Mouse (Mus musculus) neural tube, embryonic 13.5 days (tissue): ENCODE data around the gene Gmip. TPM values are rescaled to one million over a fixed set of nuclear protein-coding genes. Genes with fewer than 3 reads are reported as not detected.

Source experiments
- ATAC-seq: fragments of 200-750 bp; cut with Nextera tagmentation; 2 replicates; pipeline ENCODE4 v1.8.0; 2017; ENCODE audit warnings: low read depth, mild to moderate bottlenecking, moderate TSS enrichment, moderate library complexity
- H3K27ac ChIP-seq: fragments of 300-500 bp; sonication (generic); replicated peaks from 2 replicates; pipeline ENCODE4 v1.5.1; 2015; ENCODE audit warnings: moderate library complexity, mild to moderate bottlenecking, inconsistent platforms
- H3K27me3 ChIP-seq: fragments of 300-500 bp; sonication (generic); 2 replicates; pipeline ENCODE4 v1.6.1; 2015; ENCODE audit warnings: mild to moderate bottlenecking, inconsistent platforms
- H3K36me3 ChIP-seq: fragments of 300-500 bp; sonication (generic); 2 replicates; pipeline ENCODE4 v1.6.1; 2015; ENCODE audit warnings: mild to moderate bottlenecking, inconsistent platforms
- H3K4me1 ChIP-seq: fragments of 300-500 bp; sonication (generic); replicated peaks from 2 replicates; pipeline ENCODE4 v1.6.1; 2015; ENCODE audit warnings: inconsistent platforms
- H3K4me2 ChIP-seq: fragments of 300-500 bp; sonication (generic); 2 replicates; pipeline ENCODE4 v1.6.1; 2015; ENCODE audit warnings: inconsistent platforms, mild to moderate bottlenecking, moderate library complexity
- H3K4me3 ChIP-seq: fragments of 300-500 bp; sonication (generic); 2 replicates; pipeline ENCODE4 v1.5.1; 2015; ENCODE audit warnings: mild to moderate bottlenecking, inconsistent platforms
- H3K9ac ChIP-seq: fragments of 300-500 bp; sonication (generic); 2 replicates; pipeline ENCODE4 v1.6.1; 2015; ENCODE audit warnings: moderate library complexity, mild to moderate bottlenecking, inconsistent platforms
- H3K9me3 ChIP-seq: fragments of 300-500 bp; sonication (generic); 2 replicates; pipeline ENCODE4 v1.6.1; 2016; ENCODE audit warnings: inconsistent platforms
- WGBS: fragments of 180-500 bp; shearing (Covaris S2); methylation state at CpG from one replicate; pipeline ENCODE4 v1.1.7; 2015; 5-methylcytosine and 5-hydroxymethylcytosine counted together
- polyA plus RNA-seq: library from polyadenylated mRNA; unstranded; fragments of >200 nt; fragmentation: Nextera tagmentation; extraction: Ambion mirVana; gene quantifications from 2 replicates; pipeline ENCODE4 v1.2.1, GENCODE M21; 2015

Gmip gene
- polyA plus RNA-seq, 1 experiment from 2014 or later: 24.8 TPM

GRCm38 (mm10) chr8:69847167-69848065 is 38.9 kb downstream of the Gmip start:
- H3K27me3 ChIP-seq: no peaks in the 10 kb centered on the region
- H3K36me3 ChIP-seq: peaks cover 12% of the 10 kb centered on the region; the same call in 1 of the 2 replicates
- H3K9ac ChIP-seq: no peak overlapping the region
- H3K27ac ChIP-seq: no peak overlapping the region
- H3K4me2 ChIP-seq: no peak overlapping the region
- H3K4me3 ChIP-seq: no peak overlapping the region
- H3K4me1 ChIP-seq: no peaks in the 10 kb centered on the region
- no peak for ATAC-seq
- WGBS: 81% methylated on average over 3 of the region's 3 CpGs
- no peaks in the 10 kb centered on the region for H3K9me3 ChIP-seq

DNA sequence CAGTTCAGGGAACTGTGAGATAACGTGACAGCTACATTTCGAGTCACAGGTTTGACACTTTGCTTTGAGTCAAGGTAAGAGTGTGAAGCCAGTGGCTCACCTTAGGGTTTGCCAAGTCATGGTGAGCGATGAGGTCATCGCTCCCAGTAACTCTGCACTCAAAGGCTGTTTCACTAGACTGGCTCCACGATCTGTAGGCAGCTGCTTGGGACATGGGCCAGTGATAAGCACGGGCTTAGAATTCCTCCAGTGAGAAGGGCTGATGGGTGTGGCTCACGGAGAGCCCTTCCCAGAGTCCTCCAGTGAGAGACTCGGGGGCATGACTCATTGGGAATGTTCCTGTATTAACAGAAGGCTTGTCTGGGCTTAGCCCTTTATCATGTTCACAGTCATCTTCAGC is 40.5 kb downstream of the Gmip start:
- 90% methylated on average over 8 of the region's 8 CpGs for WGBS

GRCm38 (mm10) chr8:69849899-69850298 is 41.4 kb downstream of the Gmip start:
- H3K4me3 ChIP-seq: no peak overlapping the region
- peaks cover 12% of the 10 kb centered on the region; the same call in 1 of the 2 replicates for H3K36me3 ChIP-seq
- 44% methylated on average over 3 of the region's 3 CpGs for WGBS
- no peaks in the 10 kb centered on the region for H3K9me3 ChIP-seq
- no peaks in the 10 kb centered on the region for H3K27me3 ChIP-seq
- H3K27ac ChIP-seq: no peak overlapping the region
- no peaks in the 10 kb centered on the region for H3K4me1 ChIP-seq
- H3K4me2 ChIP-seq: no peak overlapping the region
- ATAC-seq: no peak
- no peak overlapping the region for H3K9ac ChIP-seq

More for the DNA sequence above, 40.5 kb downstream of the Gmip start:
- H3K27me3 ChIP-seq: no peaks in the 10 kb centered on the region
- H3K9me3 ChIP-seq: no peaks in the 10 kb centered on the region
- ATAC-seq: no peak
- no peak overlapping the region for H3K9ac ChIP-seq
- no peak overlapping the region for H3K27ac ChIP-seq
- no peak overlapping the region for H3K4me3 ChIP-seq
- H3K4me1 ChIP-seq: no peaks in the 10 kb centered on the region
- no peak overlapping the region for H3K4me2 ChIP-seq
- peaks cover 12% of the 10 kb centered on the region; the same call in 1 of the 2 replicates for H3K36me3 ChIP-seq

GRCm38 (mm10) chr8:69850926-69851506 is 42.5 kb downstream of the Gmip start:
- H3K36me3 ChIP-seq: peaks cover 12% of the 10 kb centered on the region; the same call in 1 of the 2 replicates
- WGBS: 83% methylated on average over 7 of the region's 7 CpGs
- H3K9ac ChIP-seq: no peak overlapping the region
- H3K4me1 ChIP-seq: no peaks in the 10 kb centered on the region
- no peaks in the 10 kb centered on the region for H3K27me3 ChIP-seq
- no peaks in the 10 kb centered on the region for H3K9me3 ChIP-seq
- H3K27ac ChIP-seq: no peak overlapping the region
- no peak overlapping the region for H3K4me3 ChIP-seq
- ATAC-seq: no peak
- no peak overlapping the region for H3K4me2 ChIP-seq

DNA sequence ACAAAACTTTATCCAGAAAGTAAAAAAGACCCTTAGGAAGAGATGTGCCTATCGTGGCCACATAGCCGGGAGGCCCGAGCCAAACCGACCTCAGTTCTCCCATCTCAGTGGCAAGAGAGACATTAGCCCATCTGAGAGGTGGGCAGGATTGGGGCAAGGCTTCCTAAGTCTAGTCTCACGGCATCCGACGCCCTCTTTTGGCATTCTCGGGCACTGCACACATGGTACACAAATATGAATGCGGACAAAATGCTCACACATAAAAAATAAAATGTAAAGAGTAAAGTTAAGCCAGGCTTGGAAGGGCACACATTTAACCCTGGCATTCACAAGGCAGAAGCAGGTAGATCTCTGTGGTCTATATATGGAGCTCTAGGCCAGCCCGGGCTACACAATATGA is 45.4 kb downstream of the Gmip start:
- no peak overlapping the region for H3K27ac ChIP-seq
- no peaks in the 10 kb centered on the region for H3K27me3 ChIP-seq
- no peaks in the 10 kb centered on the region for H3K9me3 ChIP-seq
- no peak overlapping the region for H3K9ac ChIP-seq
- no peak for ATAC-seq
- H3K4me1 ChIP-seq: no peaks in the 10 kb centered on the region
- no peak overlapping the region for H3K4me3 ChIP-seq
- H3K36me3 ChIP-seq: peaks cover 12% of the 10 kb centered on the region
- H3K4me2 ChIP-seq: no peak overlapping the region
- 93% methylated on average over 10 of the region's 10 CpGs for WGBS

- Histone ChIP-seq H3K36me3 (peaks cover 47% of the 10 kb centered on the region), H3K27ac (no peak overlapping the region), H3K27me3 (no peaks in the 10 kb centered on the region), H3K4me3 (no peak overlapping the region), H3K4me2 (no peak overlapping the region), H3K9me3 (no peaks in the 10 kb centered on the region), H3K4me1 (no peaks in the 10 kb centered on the region), H3K9ac (no peak overlapping the region)
- 62% methylated on average over 4 of the region's 4 CpGs for WGBS
- no peak for ATAC-seq
These were observed 52.3 kb downstream of the Gmip start for GRCm38 (mm10) chr8:69860807-69861206.

GRCm38 (mm10) chr8:69861251-69861650 is 52.8 kb downstream of the Gmip start:
- no peak overlapping the region for H3K4me2 ChIP-seq
- no peak overlapping the region for H3K9ac ChIP-seq
- no peak overlapping the region for H3K4me3 ChIP-seq
- no peaks in the 10 kb centered on the region for H3K27me3 ChIP-seq
- H3K9me3 ChIP-seq: no peaks in the 10 kb centered on the region
- peaks cover 47% of the 10 kb centered on the region for H3K36me3 ChIP-seq
- WGBS: 64% methylated on average over 2 of the region's 2 CpGs
- H3K4me1 ChIP-seq: no peaks in the 10 kb centered on the region
- no peak for ATAC-seq
- no peak overlapping the region for H3K27ac ChIP-seq

- no peak for ATAC-seq
- H3K27ac ChIP-seq: no peak overlapping the region
- H3K36me3 ChIP-seq: peaks cover 44% of the 10 kb centered on the region
- H3K9me3 ChIP-seq: no peaks in the 10 kb centered on the region
- 95% methylated on average over 5 of the region's 5 CpGs for WGBS
- H3K4me3 ChIP-seq: no peak overlapping the region
- H3K27me3 ChIP-seq: no peaks in the 10 kb centered on the region
- H3K9ac ChIP-seq: no peak overlapping the region
- H3K4me2 ChIP-seq: no peak overlapping the region
- H3K4me1 ChIP-seq: no peaks in the 10 kb centered on the region
These were observed 55.0 kb downstream of the Gmip start for GRCm38 (mm10) chr8:69863387-69864020.

DNA sequence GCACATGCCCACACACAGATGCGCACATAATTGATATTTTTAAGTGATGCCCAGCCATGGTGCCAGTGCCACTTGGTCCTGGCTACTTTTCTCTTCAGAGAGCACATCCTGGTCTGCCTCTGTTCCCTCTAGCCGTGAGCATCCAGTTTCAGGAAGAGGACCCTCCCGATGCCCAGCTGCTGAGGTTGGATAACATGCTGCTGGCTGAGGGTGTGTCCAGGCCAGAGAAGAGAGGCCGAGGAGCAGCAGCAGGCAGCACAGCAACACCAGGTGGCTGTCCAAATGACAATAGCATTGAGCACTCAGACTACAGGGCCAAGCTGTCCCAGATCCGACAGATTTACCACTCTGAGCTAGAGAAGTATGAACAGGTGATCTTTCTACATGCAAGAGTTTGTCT is 55.7 kb downstream of the Gmip start:
- H3K36me3 ChIP-seq: peaks cover 40% of the 10 kb centered on the region

GRCm38 (mm10) chr8:69867696-69868326 is 59.3 kb downstream of the Gmip start:
- no peaks in the 10 kb centered on the region for H3K9me3 ChIP-seq
- no peaks in the 10 kb centered on the region for H3K27me3 ChIP-seq
- no peak overlapping the region for H3K4me3 ChIP-seq
- no peak overlapping the region for H3K4me2 ChIP-seq
- 79% methylated on average over 5 of the region's 5 CpGs for WGBS
- H3K9ac ChIP-seq: no peak overlapping the region
- ATAC-seq: no peak
- no peaks in the 10 kb centered on the region for H3K4me1 ChIP-seq
- no peak overlapping the region for H3K27ac ChIP-seq
- H3K36me3 ChIP-seq: peaks cover 27% of the 10 kb centered on the region

More for the DNA sequence above, 55.7 kb downstream of the Gmip start:
- Histone ChIP-seq H3K27ac (no peak overlapping the region), H3K4me3 (no peak overlapping the region), H3K27me3 (no peaks in the 10 kb centered on the region), H3K4me1 (no peaks in the 10 kb centered on the region), H3K9ac (no peak overlapping the region), H3K9me3 (no peaks in the 10 kb centered on the region), H3K4me2 (no peak overlapping the region)
- WGBS: 84% methylated on average over 5 of the region's 5 CpGs
- ATAC-seq: no peak

DNA sequence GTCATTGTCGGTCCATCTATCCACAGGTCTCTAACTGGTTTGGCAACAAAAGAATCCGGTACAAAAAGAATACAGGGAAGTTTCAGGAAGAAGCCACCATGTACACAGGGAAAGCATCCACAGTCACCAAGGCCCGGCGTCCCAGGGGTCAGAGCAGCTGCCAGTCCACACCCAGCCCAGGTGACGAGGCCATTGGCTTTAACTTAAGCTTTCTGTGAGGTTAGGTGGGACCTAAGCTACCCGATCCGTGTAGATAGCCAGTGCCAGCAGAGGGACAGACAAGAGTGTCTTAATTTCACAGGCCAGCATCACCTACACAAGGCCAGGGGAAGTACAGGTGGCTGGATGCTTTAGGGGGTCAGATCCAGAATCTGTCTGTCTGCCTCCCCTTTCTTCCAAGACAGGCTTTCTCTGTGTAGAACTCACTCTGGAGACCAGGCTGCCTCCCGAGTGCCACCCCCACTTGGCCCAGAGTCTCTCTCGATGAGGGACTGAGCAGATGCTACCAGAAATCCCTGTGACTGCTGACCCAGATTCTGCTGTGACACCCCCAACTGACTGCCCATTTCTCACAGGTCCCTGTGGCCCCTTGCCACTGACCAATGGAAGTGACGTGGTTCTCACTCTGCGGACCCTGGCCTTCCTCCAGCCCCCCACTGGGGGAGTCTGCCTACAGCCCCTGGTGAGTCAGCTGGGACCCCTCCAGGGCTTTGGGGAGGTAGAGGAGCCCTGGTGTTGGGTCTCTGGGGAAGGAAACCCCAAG is 61.7 kb downstream of the Gmip start:
- H3K9me3 ChIP-seq: no peaks in the 10 kb centered on the region
- H3K4me1 ChIP-seq: no peaks in the 10 kb centered on the region
- ATAC-seq: no peak
- no peak overlapping the region for H3K27ac ChIP-seq
- H3K4me2 ChIP-seq: no peak overlapping the region
- H3K9ac ChIP-seq: no peak overlapping the region
- WGBS: 82% methylated on average over 11 of the region's 11 CpGs
- H3K36me3 ChIP-seq: peaks cover 15% of the 10 kb centered on the region
- no peaks in the 10 kb centered on the region for H3K27me3 ChIP-seq
- no peak overlapping the region for H3K4me3 ChIP-seq
